Mouse (Mus musculus) testis, adult 2 months (tissue): Measurements from ENCODE around the gene Eef1akmt2.

Experiments
- CTCF ChIP-seq: fragments of 200-500 bp; IDR thresholded peaks from 2 replicates; pipeline ENCODE4 v1.5.1; 2012; ENCODE audit warnings: low read depth, mild to moderate bottlenecking, inconsistent platforms, low read length, moderate library complexity; ENCODE audit not compliant: control insufficient read depth, insufficient read depth, insufficient replicate concordance
- POLR2A ChIP-seq: fragments of 200-500 bp; IDR thresholded peaks from 2 replicates; pipeline ENCODE4 v1.6.1; 2012; ENCODE audit warnings: low read depth, mild to moderate bottlenecking, inconsistent platforms, low read length, moderate library complexity; ENCODE audit not compliant: control insufficient read depth

- TF ChIP-seq CTCF = no peak
- no peak for TF ChIP-seq POLR2A
These were observed 48.0 kb downstream of the Eef1akmt2 start for GRCm38 (mm10) chr7:132804461-132804860.
